Mouse (Mus musculus) frontal cortex, postnatal 36 days (tissue): ENCODE data around the gene Emc3.
A peak's percentile ranks its signal among the peaks of the same experiment; 100 is the strongest.

Experiments
- DNase-seq, 2 experiments: peaks; one replicate each; pipeline ENCODE4 v3.0.0; 2022; ENCODE audit warnings: low spot score in 2 of 2

The Emc3 gene

GRCm38 (mm10) chr6:113495071-113495675 is 36.3 kb downstream of the Emc3 start:
- no peak for DNase-seq

- DNase-seq = peak; percentile 62 to 73
Measured at GRCm38 (mm10) chr6:113494258-113494788, 37.1 kb downstream of the Emc3 start.

- peak; percentile 58 to 71 for DNase-seq
Measured at GRCm38 (mm10) chr6:113492101-113492864, 39.2 kb downstream of the Emc3 start.

- no peak for DNase-seq
Measured at GRCm38 (mm10) chr6:113489410-113489809, 42.0 kb downstream of the Emc3 start.

- DNase-seq = no peak
Measured at GRCm38 (mm10) chr6:113487125-113487576, 44.3 kb downstream of the Emc3 start.

- DNase-seq = no peak
Measured at GRCm38 (mm10) chr6:113483729-113484128, 47.7 kb downstream of the Emc3 start.

GRCm38 (mm10) chr6:113483100-113483615 is 48.3 kb downstream of the Emc3 start, which contains the start of gene Creld1:
TSS of gene Creld1 (plus strand) at chr6:113483297.
- DNase-seq = peak; percentile 93 to 94

- DNase-seq = no peak
Measured at GRCm38 (mm10) chr6:113482477-113483099, 48.9 kb downstream of the Emc3 start.

GRCm38 (mm10) chr6:113480555-113481373 is 50.7 kb downstream of the Emc3 start:
- DNase-seq = no peak

- DNase-seq = no peak
Measured at GRCm38 (mm10) chr6:113478906-113479305, 52.5 kb downstream of the Emc3 start.

- DNase-seq = no peak
Measured at GRCm38 (mm10) chr6:113477353-113477752, 54.1 kb downstream of the Emc3 start.

GRCm38 (mm10) chr6:113473715-113474114 is 57.7 kb downstream of the Emc3 start:
- no peak for DNase-seq

GRCm38 (mm10) chr6:113473246-113473645 is 58.2 kb downstream of the Emc3 start:
- no peak for DNase-seq

- DNase-seq = no peak
Measured at GRCm38 (mm10) chr6:113472061-113472460, 59.4 kb downstream of the Emc3 start.

- DNase-seq = no peak
Measured at GRCm38 (mm10) chr6:113471297-113471936, 60.0 kb downstream of the Emc3 start, which contains the start of gene Il17rc. TSS of gene Il17rc (plus strand) at chr6:113471427.

- peak; percentile 65 to 76 for DNase-seq
Measured at GRCm38 (mm10) chr6:113469432-113469831, 62.0 kb downstream of the Emc3 start.

GRCm38 (mm10) chr6:113469021-113469420 is 62.4 kb downstream of the Emc3 start:
- DNase-seq = peak; percentile 54 to 67

GRCm38 (mm10) chr6:113468512-113468911 is 62.9 kb downstream of the Emc3 start:
- DNase-seq = no peak

- DNase-seq = no peak
Measured at GRCm38 (mm10) chr6:113465602-113466001, 65.8 kb downstream of the Emc3 start.
